Mouse (Mus musculus): Measurements from ENCODE around the gene Bcas3. TPM values are rescaled to one million over a fixed set of nuclear protein-coding genes. Genes with fewer than 3 reads are reported as not detected.

The Bcas3 gene
- polyA plus RNA-seq, 1 experiment from 2014 or later: 27.7 TPM

GRCm38 (mm10) chr11:85565068-85565467 lies 212.1 kb downstream of the Bcas3 start:
- H3K4me1 ChIP-seq: peaks cover 8% of the 10 kb centered on the region; the same call in 1 of the 2 replicates
- WGBS: 81% methylated on average over 2 of the region's 2 CpGs

GRCm38 (mm10) chr11:85571040-85571439 lies 218.1 kb downstream of the Bcas3 start:
- Histone ChIP-seq H3K9me3 (no peaks in the 10 kb centered on the region), H3K36me3 (replicated peaks) (no peaks in the 10 kb centered on the region), H3K27ac (replicated peaks) (no peak overlapping the region), H3K4me1 (peaks cover 44% of the 10 kb centered on the region), H3K27me3 (replicated peaks; ENCODE audit: low read depth, poor library complexity, severe bottlenecking) (no peaks in the 10 kb centered on the region), H3K4me3 (no peak overlapping the region)
- WGBS: 70% methylated on average over 3 of the region's 3 CpGs
- DNase-seq (ENCODE audit: low spot score): no peak

More at GRCm38 (mm10) chr11:85565068-85565467, 212.1 kb downstream of the Bcas3 start:
- no peak for DNase-seq (ENCODE audit: low spot score)
- Histone ChIP-seq H3K4me3 (no peak overlapping the region), H3K27ac (replicated peaks) (no peak overlapping the region), H3K9me3 (no peaks in the 10 kb centered on the region), H3K27me3 (replicated peaks; ENCODE audit: low read depth, poor library complexity, severe bottlenecking) (no peaks in the 10 kb centered on the region), H3K36me3 (replicated peaks) (no peaks in the 10 kb centered on the region; the same call in 1 of the 2 replicates)

GRCm38 (mm10) chr11:85571936-85572335 lies 219.0 kb downstream of the Bcas3 start:
- no peak overlapping the region for H3K4me3 ChIP-seq
- no peaks in the 10 kb centered on the region for H3K9me3 ChIP-seq
- peaks cover 37% of the 10 kb centered on the region for H3K4me1 ChIP-seq
- no peak overlapping the region for H3K27ac ChIP-seq (replicated peaks)
- WGBS: 55% methylated on average over 5 of the region's 5 CpGs
- H3K36me3 ChIP-seq (replicated peaks): no peaks in the 10 kb centered on the region
- no peaks in the 10 kb centered on the region for H3K27me3 ChIP-seq (replicated peaks; ENCODE audit: low read depth, poor library complexity, severe bottlenecking)
- no peak for DNase-seq (ENCODE audit: low spot score)

GRCm38 (mm10) chr11:85572590-85572989 lies 219.6 kb downstream of the Bcas3 start:
- Histone ChIP-seq H3K27ac (replicated peaks) (0 out of 2 replicates have a peak overlapping the region, but pooled peaks have one; percentile 15), H3K27me3 (replicated peaks; ENCODE audit: low read depth, poor library complexity, severe bottlenecking) (no peaks in the 10 kb centered on the region), H3K4me1 (peaks cover 43% of the 10 kb centered on the region), H3K36me3 (replicated peaks) (no peaks in the 10 kb centered on the region), H3K4me3 (no peak overlapping the region), H3K9me3 (no peaks in the 10 kb centered on the region)
- DNase-seq (ENCODE audit: low spot score): no peak
- WGBS: 87% methylated on average over 3 of the region's 3 CpGs

- DNase-seq (ENCODE audit: low spot score): peak; percentile 21
Observed at GRCm38 (mm10) chr11:85574496-85574895, 221.5 kb downstream of the Bcas3 start.

GRCm38 (mm10) chr11:85577816-85578645 lies 225.1 kb downstream of the Bcas3 start:
- 54% methylated on average over 15 of the region's 15 CpGs for WGBS
- no peak for DNase-seq (ENCODE audit: low spot score)

More at GRCm38 (mm10) chr11:85574496-85574895, 221.5 kb downstream of the Bcas3 start:
- Histone ChIP-seq H3K36me3 (replicated peaks) (no peaks in the 10 kb centered on the region), H3K4me3 (no peak overlapping the region), H3K4me1 (peaks cover 56% of the 10 kb centered on the region), H3K27me3 (replicated peaks; ENCODE audit: low read depth, poor library complexity, severe bottlenecking) (no peaks in the 10 kb centered on the region), H3K9me3 (no peaks in the 10 kb centered on the region), H3K27ac (replicated peaks) (no peak overlapping the region)
- 17% methylated on average over 4 of the region's 4 CpGs for WGBS

GRCm38 (mm10) chr11:85584086-85584485 lies 231.1 kb downstream of the Bcas3 start:
- H3K27ac ChIP-seq (replicated peaks): peak overlapping the region; percentile 35
- 39% methylated on average over 8 of the region's 8 CpGs for WGBS
- DNase-seq (ENCODE audit: low spot score): peak; percentile 43

More at GRCm38 (mm10) chr11:85577816-85578645, 225.1 kb downstream of the Bcas3 start:
- Histone ChIP-seq H3K27ac (replicated peaks) (peak overlapping the region; percentile 54), H3K36me3 (replicated peaks) (no peaks in the 10 kb centered on the region), H3K4me1 (peaks cover 30% of the 10 kb centered on the region), H3K4me3 (no peak overlapping the region), H3K9me3 (no peaks in the 10 kb centered on the region), H3K27me3 (replicated peaks; ENCODE audit: low read depth, poor library complexity, severe bottlenecking) (no peaks in the 10 kb centered on the region)

GRCm38 (mm10) chr11:85593636-85594035 lies 240.7 kb downstream of the Bcas3 start:
- 80% methylated on average over 3 of the region's 3 CpGs for whole genome bisulfite sequencing
- Histone ChIP-seq H3K36me3 (replicated peaks) (no peaks in the 10 kb centered on the region), H3K9me3 (no peaks in the 10 kb centered on the region), H3K4me3 (no peak overlapping the region), H3K4me1 (no peaks in the 10 kb centered on the region), H3K27me3 (replicated peaks; ENCODE audit: low read depth, poor library complexity, severe bottlenecking) (no peaks in the 10 kb centered on the region), H3K27ac (replicated peaks) (no peak overlapping the region)
- no peak for DNase-seq (ENCODE audit: low spot score)

More at GRCm38 (mm10) chr11:85584086-85584485, 231.1 kb downstream of the Bcas3 start:
- peaks cover 12% of the 10 kb centered on the region for H3K4me1 ChIP-seq
- no peaks in the 10 kb centered on the region for H3K27me3 ChIP-seq (replicated peaks; ENCODE audit: low read depth, poor library complexity, severe bottlenecking)
- H3K4me3 ChIP-seq: no peak overlapping the region
- no peaks in the 10 kb centered on the region for H3K36me3 ChIP-seq (replicated peaks)
- H3K9me3 ChIP-seq: no peaks in the 10 kb centered on the region

- no peaks in the 10 kb centered on the region for H3K27me3 ChIP-seq (replicated peaks; ENCODE audit: low read depth, poor library complexity, severe bottlenecking)
- no peaks in the 10 kb centered on the region for H3K36me3 ChIP-seq (replicated peaks)
- DNase-seq (ENCODE audit: low spot score): no peak
- H3K4me1 ChIP-seq: no peaks in the 10 kb centered on the region
- no peak overlapping the region for H3K4me3 ChIP-seq
- H3K9me3 ChIP-seq: no peaks in the 10 kb centered on the region
- no peak overlapping the region for H3K27ac ChIP-seq (replicated peaks)
Observed at GRCm38 (mm10) chr11:85599251-85599650, 246.3 kb downstream of the Bcas3 start.

GRCm38 (mm10) chr11:85603546-85604322 lies 250.8 kb downstream of the Bcas3 start:
- H3K36me3 ChIP-seq (replicated peaks): no peaks in the 10 kb centered on the region
- H3K9me3 ChIP-seq: no peaks in the 10 kb centered on the region
- WGBS: 96% methylated on average over 3 of the region's 3 CpGs
- H3K27ac ChIP-seq (replicated peaks): no peak overlapping the region
- no peak overlapping the region for H3K4me3 ChIP-seq
- H3K4me1 ChIP-seq: no peaks in the 10 kb centered on the region
- no peaks in the 10 kb centered on the region for H3K27me3 ChIP-seq (replicated peaks; ENCODE audit: low read depth, poor library complexity, severe bottlenecking)
- DNase-seq (ENCODE audit: low spot score): no peak

GRCm38 (mm10) chr11:85609303-85609940 lies 256.5 kb downstream of the Bcas3 start:
- WGBS: 69% methylated on average over 5 of the region's 5 CpGs
- Histone ChIP-seq H3K4me3 (no peak overlapping the region), H3K9me3 (no peaks in the 10 kb centered on the region), H3K27me3 (replicated peaks; ENCODE audit: low read depth, poor library complexity, severe bottlenecking) (no peaks in the 10 kb centered on the region), H3K36me3 (replicated peaks) (no peaks in the 10 kb centered on the region), H3K4me1 (peaks cover 48% of the 10 kb centered on the region), H3K27ac (replicated peaks) (no peak overlapping the region)
- DNase-seq (ENCODE audit: low spot score): no peak

GRCm38 (mm10) chr11:85613035-85613434 lies 260.1 kb downstream of the Bcas3 start:
- WGBS: 38% methylated on average over 5 of the region's 5 CpGs
- Histone ChIP-seq H3K9me3 (no peaks in the 10 kb centered on the region), H3K4me1 (peaks cover 78% of the 10 kb centered on the region), H3K36me3 (replicated peaks) (no peaks in the 10 kb centered on the region), H3K27me3 (replicated peaks; ENCODE audit: low read depth, poor library complexity, severe bottlenecking) (peaks cover 4% of the 10 kb centered on the region; the same call in 1 of the 2 replicates), H3K27ac (replicated peaks) (peak overlapping the region; percentile 7; the same call in 1 of the 2 replicates), H3K4me3 (no peak overlapping the region)
- DNase-seq (ENCODE audit: low spot score): no peak
